Mouse (Mus musculus): ENCODE results near the gene Ly6g6c.
A peak's percentile ranks its signal among the peaks of the same experiment; 100 is the strongest.

Ly6g6c gene

DNA sequence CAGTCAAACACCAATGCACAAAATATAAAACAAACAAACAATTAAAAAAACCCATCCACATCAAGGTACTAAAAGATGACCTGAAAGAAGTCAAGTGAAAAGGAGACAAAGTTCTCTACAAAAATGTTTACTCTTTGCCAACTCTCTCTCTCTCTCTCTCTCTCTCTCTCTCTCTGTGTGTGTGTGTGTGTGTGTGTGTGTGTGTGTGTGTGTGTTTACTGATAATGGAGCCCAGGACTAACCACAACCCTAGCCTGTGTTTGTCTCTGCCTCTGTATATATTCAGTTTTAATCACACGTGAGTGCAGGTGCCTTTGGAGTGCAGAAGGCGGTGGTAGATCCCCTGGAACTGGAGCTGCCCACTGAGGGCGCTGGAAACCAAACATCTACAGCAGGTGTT, 8.1 kb upstream of the Ly6g6c start:
- no peak for DNase-seq (ENCODE audit: low spot score)

DNA sequence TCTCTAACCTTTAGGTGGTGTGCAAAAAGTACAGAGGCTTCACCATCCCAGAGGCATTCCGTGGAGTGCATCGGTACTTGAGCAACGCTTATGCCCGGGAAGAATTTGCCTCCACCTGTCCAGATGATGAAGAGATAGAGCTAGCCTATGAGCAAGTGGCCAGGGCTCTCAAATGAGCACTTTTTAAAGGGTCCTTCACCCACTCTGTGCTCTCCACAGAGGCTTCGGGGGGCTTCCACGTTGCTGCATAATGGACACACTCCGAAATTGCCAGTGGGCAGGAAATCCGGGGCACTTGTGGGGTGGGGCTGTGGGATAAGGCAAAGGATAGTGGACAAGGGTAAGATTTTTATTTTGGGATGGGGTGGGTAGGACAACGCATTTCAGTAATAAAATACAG, 6.9 kb upstream of the Ly6g6c start:
- no peak for DNase-seq (ENCODE audit: low spot score)

DNA sequence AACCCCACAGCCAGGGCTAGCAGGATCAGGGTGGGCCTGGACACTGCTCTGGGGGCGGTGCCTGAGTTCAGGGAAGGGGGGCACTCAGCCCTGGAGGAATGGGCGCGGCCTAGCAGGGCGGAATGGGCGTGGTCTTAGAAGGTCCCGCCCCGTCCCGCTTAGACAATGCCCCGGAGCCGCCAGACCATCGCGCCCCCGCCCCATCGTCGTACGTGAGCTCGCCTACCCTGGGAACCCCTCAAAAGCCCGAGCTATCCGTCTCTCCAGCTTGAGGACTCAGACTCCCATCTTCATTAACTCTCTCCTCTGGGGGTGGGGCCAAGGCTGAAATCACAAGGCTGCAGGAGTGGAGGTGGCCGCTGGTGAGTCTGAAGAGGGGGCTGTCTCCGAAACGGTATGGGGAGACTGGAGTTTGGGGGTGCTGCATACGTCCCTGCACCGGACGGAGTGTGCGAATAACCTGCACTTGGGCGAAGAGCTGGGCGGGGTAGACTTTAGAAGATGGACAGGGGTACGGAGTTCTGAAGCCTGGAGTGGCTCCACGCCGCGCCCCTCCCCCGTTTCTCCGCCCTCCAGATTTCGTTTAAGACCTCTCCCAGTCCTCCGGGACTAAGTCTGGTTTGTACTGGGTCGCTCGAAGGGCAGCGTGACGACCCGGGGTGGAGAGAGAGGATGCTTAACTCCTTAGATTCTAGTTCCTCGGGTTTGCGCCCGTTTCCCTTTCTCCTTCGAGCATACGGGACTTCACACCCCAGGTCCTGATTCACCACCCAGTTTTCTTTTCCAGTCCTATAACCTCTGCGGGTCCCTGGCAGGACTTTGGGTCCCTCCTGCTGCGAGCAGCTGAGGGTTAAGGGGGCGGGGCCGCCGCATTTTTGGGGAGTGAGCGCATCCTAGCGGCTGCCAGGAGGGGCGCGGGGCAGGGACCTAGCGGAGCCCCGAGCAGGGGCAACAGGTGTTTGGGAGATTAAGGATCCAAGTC, 6.0 kb upstream of the Ly6g6c start, which contains the start of gene Ddah2:
Gene Ddah2, plus strand, starts transcription at position 125 of the 982 bp plus-strand sequence.
- peak; percentile 98 for DNase-seq (ENCODE audit: low spot score)

DNA sequence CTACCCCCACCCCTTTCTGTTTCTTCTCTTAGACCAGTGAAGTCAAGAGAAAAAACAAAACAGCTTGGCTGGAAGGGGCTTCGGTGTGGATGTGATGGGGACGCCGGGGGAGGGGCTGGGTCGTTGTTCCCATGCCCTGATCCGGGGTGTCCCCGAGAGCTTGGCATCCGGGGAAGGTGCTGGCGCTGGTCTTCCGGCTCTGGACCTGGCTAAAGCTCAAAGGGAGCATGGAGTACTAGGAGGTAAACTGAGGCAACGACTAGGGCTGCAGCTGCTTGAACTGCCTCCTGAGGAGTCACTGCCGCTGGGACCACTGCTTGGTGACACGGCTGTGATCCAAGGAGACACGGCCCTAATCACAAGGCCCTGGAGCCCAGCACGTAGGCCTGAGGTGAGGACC, 5.1 kb upstream of the Ly6g6c start:
- DNase-seq (ENCODE audit: low spot score), result no peak

DNA sequence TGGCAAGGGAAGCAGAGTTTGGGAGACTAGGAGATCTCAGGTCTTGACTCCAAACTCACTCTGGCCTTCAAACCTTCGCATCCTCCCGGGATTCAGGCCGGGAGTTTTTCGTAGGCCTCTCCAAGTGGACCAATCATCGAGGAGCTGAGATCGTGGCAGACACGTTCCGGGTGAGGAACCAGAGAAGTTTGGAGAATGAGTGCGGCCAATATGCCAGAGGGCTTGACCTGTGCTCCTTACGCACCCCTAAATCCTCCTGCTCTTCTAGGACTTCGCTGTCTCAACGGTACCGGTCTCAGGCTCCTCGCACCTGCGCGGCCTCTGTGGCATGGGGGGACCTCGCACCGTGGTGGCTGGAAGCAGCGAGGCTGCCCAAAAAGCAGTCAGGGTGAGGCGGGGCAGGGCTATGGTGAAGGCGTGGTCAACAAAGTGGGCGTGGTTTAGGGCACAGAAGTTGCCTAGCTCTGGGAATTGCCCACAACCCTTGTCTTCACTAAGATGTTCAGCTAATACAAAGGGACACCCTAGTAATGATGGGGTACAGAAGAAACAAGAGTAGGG, 4.4 kb upstream of the Ly6g6c start:
- DNase-seq (ENCODE audit: low spot score), result peak; percentile 51

DNA sequence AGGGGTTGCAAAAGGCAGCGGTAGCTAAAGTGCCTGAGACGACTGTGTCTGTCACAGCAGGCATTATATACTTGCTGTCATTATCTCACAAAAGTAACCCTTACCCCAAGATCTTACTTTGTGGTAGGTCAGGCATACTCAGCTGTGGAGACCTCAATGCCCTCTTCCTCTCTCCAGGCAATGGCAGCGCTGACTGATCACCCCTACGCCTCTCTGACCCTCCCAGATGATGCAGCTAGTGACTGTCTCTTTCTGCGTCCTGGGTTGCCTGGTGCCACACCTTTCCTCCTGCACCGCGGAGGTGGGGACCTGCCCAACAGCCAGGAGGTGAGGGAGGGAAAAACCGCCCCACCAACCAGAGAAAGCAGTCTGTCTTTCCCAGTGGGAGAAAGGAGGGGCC, 3.9 kb upstream of the Ly6g6c start:
- DNase-seq (ENCODE audit: low spot score), result no peak

DNA sequence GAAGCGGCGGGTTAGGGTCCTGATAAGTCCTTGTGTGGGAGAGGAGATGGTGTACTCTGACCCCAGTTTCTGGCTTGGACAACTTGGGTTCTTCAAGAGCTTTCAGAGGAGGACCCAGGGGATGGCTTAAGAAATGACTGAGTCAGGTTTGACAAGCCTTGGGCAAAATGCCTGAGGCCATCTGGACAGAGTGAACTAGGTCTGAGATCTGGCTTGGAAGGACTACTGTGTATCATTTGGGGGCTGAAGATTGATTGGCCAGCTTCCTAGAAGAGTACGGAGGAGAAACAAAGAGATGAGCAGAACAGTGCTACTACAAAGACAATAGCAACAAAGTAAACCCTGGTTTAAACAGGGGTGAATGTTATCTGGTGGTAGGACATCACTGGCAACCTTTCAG, 1.7 kb upstream of the Ly6g6c start:
- no peak for DNase-seq (ENCODE audit: low spot score)

DNA sequence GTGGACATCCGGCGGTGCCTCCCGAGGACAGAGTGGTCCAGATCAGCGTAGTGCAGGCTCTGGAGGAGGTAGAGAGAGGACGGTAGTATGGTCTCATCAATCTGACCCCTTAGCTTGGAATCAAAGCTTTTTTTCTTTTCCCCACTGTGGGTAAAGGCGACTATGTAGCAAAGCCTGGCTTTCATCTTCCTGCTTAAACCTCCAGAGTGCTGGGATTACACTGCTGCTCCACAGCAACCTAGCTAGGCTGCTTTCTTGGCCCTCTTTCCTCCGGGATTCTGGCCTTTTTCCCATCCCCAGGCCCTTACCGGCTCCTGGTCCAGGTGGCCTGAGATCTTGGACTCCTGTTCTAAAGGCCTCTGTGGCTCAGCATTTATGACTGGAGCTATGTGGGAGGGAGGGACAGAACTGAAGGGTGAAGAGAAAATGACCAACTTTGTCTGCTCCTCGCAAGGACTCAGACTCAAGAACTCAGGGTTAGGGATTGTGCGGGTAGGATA, 760 bp upstream of the Ly6g6c start:
- DNase-seq (ENCODE audit: low spot score), result no peak

DNA sequence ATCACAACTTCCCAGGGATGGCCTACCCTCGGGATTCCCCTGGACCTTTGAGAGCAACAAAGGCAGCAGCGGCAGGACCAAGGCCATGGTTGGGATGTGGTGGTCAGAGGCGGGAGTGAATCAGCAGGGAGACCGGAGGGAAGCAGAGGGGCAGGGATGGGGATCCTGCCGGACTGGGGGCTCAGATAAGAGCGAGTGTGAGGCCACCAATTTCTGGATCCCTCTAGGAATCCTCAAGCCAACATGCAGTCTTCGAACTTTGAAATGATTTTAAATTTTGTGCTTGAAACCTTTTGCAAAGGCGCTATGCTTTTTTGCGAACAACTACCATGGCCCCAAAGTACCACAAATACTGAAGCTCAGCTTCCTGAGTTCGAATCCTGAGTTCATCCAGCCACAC, 896 bp downstream of the Ly6g6c start, which contains the start of gene Mpig6b:
Gene Mpig6b, minus strand, starts transcription at position 101 of the 400 bp plus-strand sequence.
- no peak for DNase-seq (ENCODE audit: low spot score)

DNA sequence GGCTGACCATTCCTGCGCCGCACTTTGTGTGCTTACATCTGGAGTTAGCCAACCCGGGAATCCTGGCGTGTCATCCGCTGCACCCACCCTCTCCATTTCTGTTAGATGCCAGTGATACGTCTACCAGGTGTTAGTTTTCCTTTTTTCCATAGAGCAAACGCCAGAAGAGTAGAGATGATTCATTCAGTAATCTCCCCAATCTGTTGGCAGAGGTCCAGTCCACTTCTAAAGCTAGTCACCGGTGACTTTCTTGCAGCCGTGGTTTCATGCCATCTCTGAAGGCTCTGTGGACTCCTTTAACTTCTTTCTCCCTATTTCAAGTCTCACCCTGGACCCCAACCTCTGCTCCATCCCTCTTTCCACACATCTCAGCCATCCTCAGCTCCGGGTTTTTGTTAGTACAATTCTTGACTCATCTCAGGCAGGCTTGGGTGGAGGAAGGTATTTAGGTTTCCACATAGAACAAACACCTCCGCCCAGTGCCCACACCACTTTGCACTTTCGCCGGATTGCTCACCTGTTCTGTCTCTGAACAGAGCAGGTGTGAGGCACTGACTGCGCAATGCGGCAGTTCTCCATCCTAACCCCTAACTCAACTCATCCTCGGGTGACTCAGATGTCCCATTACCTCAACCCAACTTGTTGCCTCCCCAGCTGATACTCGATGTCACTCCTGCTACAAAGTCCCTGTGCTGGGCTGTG, 3.2 kb downstream of the Ly6g6c start:
- no peak for DNase-seq (ENCODE audit: low spot score)

DNA sequence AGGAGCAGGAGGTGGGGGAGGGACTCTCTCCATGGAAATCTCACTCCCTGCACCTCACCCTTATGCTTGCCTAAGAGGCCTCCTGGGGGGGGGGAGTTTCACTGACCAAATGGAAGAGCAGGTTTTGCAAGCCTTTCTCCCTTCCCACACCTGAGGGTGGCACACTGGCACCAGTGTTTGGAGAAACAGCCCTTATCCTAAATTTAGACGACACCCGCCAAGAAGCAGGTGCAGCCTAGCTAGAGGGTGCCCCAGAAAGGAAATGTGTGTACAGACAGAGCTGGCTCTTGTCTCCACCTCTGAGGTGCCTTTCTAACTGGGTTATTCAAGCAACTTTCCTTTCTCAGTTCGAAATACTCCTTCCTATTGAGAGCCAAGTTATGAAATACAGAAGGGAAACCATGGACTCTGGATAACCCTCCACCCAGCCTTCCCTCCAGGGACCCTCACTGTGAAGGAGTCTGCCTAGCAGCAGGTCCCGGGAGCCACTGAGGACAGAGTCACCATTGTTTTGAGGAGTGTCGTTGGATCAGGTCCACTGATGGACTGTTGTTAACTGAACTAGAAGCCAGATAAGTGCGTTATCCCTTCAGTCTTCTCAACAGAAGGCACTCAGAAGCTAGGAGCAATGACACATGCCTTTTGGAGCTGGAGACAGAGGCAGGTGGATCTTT, 5.5 kb downstream of the Ly6g6c start:
- no peak for DNase-seq (ENCODE audit: low spot score)

DNA sequence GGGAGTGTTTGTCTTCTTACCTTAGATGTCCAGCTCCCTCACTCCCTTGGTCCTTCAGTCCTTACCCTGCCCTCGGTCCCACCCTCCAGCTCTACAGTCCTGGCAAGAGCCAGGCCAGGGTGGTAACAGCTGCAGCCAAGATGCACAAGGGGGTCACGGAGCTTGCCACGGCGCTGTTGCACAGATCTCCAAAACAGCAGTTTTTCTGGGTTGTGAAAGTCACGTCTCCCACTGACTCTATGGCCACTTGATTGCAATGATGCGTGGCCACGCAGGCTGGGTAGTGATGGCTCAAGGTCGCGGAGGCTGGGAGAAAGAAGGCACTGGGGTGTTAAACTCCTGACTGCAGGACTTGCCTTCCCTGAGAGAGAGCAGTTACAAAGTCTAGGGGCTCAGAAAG, 6.3 kb downstream of the Ly6g6c start:
- DNase-seq (ENCODE audit: low spot score), result no peak

DNA sequence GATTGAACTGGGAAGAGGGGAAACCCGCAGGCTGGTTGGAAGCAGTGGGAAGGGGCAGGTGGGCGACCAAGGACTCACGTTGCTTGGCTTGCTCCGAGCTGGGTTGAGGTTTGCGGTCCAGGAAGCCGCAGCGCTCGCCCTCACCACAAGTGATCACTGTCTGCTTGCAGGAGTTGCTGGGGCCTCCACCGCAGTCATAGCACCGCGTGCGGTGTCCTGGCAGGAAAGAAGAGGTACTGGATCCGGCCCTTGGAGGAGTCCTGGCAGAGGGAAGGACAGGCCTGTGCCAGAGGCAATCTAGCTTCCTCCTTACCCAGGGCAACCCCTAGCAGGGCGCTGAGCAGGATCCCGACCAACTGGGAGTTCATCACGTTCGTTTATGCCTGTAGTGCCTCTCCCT, 8.9 kb downstream of the Ly6g6c start:
- no peak for DNase-seq (ENCODE audit: low spot score)

DNA sequence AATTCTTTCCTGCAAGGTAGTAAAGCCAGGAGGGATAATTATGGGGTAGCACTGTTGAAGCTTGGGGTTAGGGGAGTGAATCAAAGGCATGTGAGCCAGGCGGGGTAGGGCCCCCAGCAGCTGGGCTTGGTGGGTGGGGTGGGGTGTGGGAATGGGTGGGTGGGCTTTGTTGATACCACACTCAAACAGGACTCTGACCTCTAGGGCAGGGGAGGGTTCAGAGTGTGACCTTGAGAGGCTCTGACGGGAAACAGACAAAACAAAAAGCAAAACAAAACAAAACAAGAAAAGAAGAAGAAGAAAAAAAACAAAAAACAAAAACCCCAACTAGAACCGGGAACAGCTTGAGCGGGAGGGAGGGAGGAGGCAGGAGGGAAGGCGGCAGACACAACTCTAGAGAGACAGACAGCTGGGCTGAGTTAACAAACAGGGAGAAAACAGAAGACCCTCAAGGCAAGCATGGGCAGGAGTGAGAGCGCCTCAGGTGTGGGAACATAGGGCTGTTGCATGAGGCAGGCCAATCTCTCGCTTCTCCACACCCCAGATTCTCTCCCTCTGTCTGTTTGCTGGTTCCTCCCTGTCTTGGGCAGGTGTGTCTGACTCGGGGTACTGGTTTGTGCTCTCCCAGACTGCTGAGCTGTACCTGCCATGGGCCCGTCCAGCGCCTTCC, 11.5 kb downstream of the Ly6g6c start, which contains the start of gene Ly6g6e:
Gene Ly6g6e, plus strand, starts transcription at position 396 of the 670 bp plus-strand sequence.
- DNase-seq (ENCODE audit: low spot score), result peak; percentile 35

DNA sequence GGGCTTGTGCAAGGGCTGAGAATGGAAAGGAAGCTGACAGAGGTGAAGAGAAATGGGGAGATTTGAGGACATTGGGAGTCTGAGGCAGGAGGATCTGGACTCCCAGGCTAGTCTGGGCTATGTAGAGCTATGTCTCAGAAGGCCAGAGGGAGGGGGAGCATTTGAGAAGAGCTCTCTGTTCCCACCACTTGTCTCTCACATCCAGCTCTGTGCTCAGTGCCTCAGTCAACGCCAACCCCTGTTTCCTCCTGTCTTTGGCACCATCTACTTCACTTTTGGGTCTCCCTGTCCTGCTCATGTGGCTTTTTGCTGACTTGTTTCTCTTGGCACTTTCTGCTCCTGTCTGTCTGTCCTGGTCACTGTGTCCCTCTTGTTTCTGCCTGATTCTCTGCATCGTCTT, 12.1 kb downstream of the Ly6g6c start:
- DNase-seq (ENCODE audit: low spot score), result no peak

DNA sequence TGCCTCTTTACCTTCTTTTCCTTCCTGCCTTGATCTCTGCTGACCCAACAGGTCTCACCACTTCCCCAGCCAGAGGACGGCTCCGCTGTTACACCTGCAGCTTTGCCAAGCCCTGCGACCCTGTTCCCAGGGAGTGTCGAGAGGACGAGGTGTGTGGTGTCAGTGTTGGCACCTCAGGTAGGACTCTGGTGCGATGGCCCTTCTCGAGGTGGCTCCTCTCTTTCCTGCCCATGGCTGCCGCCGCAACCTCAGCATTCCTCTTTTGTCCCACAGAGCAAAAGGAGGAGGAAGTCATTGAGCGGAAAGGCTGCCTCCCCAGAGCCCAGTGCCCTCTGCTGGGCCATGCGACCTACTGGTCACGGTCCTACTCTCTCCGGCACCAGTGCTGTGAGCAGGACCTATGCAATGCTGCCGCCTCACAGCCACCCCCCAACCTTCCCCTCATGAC, 12.6 kb downstream of the Ly6g6c start, which contains the start of gene Ly6g6d:
Gene Ly6g6d, minus strand, starts transcription at position 280 of the 448 bp plus-strand sequence.
- peak; percentile 75 for DNase-seq (ENCODE audit: low spot score)

DNA sequence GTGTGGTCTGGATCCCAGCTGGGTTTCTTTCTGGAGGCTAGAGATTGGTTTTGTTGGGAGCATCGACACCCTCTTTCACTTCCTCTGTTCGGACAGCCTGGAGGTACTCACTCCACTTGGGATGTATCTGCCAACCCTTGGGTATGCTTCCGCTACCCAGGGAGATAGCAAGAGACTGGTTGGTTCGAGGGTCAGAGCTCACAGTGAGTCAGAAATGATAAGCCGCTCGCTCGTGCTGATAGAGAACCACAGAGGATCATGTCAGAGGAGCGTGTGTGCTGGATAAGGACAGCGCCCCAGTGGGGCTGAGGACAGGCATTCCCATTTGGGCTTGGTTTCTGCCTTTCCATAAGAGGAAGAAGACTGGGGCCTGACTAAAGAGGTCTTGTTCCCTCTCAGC, 14.6 kb downstream of the Ly6g6c start:
- DNase-seq (ENCODE audit: low spot score), result no peak

DNA sequence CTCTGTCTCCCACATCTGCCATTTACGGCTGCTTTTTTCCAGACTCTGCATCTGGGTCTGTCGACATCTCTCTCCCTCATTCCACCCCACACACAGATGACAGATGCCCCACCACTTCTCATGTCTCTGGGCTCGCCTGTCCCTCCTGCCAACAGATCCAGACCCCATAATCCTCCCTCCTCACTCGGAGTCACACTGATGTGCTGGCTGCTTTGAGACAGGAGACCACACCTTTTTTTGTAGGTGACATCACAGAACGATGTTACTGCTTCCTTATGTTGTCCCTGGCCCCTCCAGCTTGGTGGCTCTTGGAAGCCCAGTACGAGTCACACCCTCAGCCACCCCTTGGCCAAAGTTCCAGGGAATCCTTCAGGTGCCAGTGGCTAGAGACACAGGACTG, 15.1 kb downstream of the Ly6g6c start:
- DNase-seq (ENCODE audit: low spot score), result no peak

DNA sequence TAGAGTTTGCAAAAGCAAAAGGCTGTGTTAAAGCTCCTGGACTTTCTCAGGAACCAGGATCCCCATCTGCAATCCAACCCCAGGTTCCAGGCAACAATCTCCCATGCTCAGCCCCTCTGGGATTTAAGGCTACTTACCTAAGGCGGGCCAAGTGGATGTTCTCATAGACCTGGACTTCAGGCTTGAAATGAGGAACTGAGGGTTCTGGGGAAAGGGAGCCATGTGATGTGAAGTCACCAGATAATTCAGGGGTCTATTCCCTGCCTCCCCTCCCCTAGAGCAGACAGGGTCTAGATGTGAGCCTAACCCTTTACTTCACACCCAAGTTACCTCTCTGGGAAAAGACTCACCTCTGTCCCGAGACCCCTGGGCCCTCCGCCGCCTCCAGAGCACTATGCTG, 15.5 kb downstream of the Ly6g6c start:
- no peak for DNase-seq (ENCODE audit: low spot score)

DNA sequence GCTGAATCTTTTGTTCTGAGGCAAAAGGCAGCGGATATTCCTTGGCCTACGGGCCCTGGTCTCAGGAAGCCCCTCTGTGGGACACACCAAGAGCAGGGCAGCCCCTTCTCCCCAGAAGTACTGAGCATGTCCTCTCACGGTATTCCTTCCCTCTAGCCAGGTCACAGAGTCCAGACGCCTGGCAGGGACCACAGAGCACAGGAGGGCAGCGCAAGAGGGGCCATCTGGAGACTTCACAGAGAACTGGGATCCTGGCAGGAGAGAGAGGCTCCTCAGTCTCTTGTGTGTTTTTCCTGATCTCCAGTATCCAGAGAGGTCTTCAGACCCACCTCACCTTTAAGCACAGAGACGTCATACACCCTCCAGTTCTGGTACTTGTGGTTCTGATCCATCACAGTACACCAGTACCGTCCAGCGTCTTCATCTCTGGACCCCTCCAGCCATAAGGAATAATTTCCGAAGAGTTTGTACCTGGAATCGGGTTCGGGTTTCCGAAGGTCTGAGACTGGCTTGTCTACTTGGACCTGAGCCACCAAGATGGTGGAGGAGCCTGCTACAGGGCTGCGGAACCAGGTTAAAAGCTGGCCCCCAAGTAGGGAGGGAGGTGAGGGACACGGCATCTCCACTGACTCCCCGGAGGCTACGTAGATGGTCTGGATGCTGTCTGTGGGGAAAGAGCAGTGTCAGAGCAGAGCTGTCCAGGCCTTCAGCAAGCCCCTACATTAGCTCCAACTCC, 17.8 kb downstream of the Ly6g6c start:
- no peak for DNase-seq (ENCODE audit: low spot score)

Measured in embryo, embryonic 10 days (tissue).